28 mouse cellular contexts compared by ENCODE assay signal in genomic region chr16:39709387-39710039, GRCm38 (mm10).
DNase-seq lines count a peak whose midpoint lies in the region; ATAC-seq and TF ChIP-seq lines count a peak whose summit lies in the region.
"Had no signal": no experiment of that assay in that cellular context is flagged by ENCODE, and none has a peak within 500 bp of the region (broad histone marks: within the 10 kb centered on the region; RNA-seq: fewer than 3 reads in every experiment).

No protein-coding gene starts in this region.

- 28% methylated on average over 10 of the region's 10 CpGs for WGBS in kidney, postnatal 0 days

- no peaks in the 10 kb centered on the region for H3K9me3 ChIP-seq in kidney, postnatal 0 days (replicated peaks; ENCODE audit: low read length)
- H3K9me3 ChIP-seq: embryonic facial prominence, embryonic 15.5 days; forebrain, embryonic 10.5 days; G1E; heart, embryonic 15.5 days; hindbrain, embryonic 13.5 days had no signal

- H3K4me3 ChIP-seq in kidney, postnatal 0 days (replicated peaks; ENCODE audit: low read depth, low read length) = no peak overlapping the region
- H3K4me3 ChIP-seq: embryonic facial prominence, embryonic 15.5 days; erythroblast, embryonic 14.5 days; forebrain, embryonic 10.5 days; heart, adult 2 months; heart, embryonic 15.5 days; hindbrain, embryonic 13.5 days had no signal

- peak; percentile 68 for ATAC-seq in kidney, postnatal 0 days (replicated peaks; ENCODE audit: low FRiP score, low read depth)
- ATAC-seq: activated CD4-positive, CD25-positive, alpha-beta regulatory T cell, adult 4 months; CD4-positive, CD25-positive, alpha-beta regulatory T cell, adult 4 months; forebrain, embryonic 14.5 days; Patski had no signal

- DNase-seq in kidney, adult 11 months = peak; percentile 4
- DNase-seq in kidney, adult 18-20 months = no peak
- DNase-seq in kidney, adult 9 months = peak; percentile 21
- DNase-seq in kidney, postnatal 0 days (ENCODE audit: low spot score) = peak; percentile 65
- DNase-seq in kidney, postnatal 36 days = peak; percentile 4 to 20
- no peak for DNase-seq in urinary bladder, postnatal 4 days (ENCODE audit: low spot score in 2 of 2)
- DNase-seq in Muller cell, postnatal 12 days (ENCODE audit: inconsistent ontology term) = no peak
- DNase-seq in frontal cortex, postnatal 36 days (ENCODE audit: low spot score in 2 of 2) = no peak
- DNase-seq: adrenal gland, adult 2 months; adrenal gland, postnatal 25 days; B cell, adult 2 months; cerebellum, adult 18-20 months; cerebellum, adult 9-11 months; embryo, embryonic 11 days; gastrocnemius, postnatal 10 days; heart, adult 2 months; heart, postnatal 14 days had no signal

- H3K36me3 ChIP-seq in kidney, postnatal 0 days (ENCODE audit: insufficient read depth, low read length) = no peaks in the 10 kb centered on the region
- H3K36me3 ChIP-seq: embryonic facial prominence, embryonic 15.5 days; forebrain, embryonic 10.5 days; G1E; heart, embryonic 15.5 days; hindbrain, embryonic 13.5 days had no signal

- H3K9ac ChIP-seq in kidney, postnatal 0 days (ENCODE audit: low read depth, low read length) = no peak overlapping the region
- H3K9ac ChIP-seq: embryonic facial prominence, embryonic 15.5 days; heart, embryonic 15.5 days; hindbrain, embryonic 13.5 days had no signal

- TF ChIP-seq CTCF in kidney, postnatal 0 days (IDR thresholded peaks at IDR 0.05; ENCODE audit: low read depth) = no peak

- H3K27me3 ChIP-seq in kidney, postnatal 0 days (ENCODE audit: insufficient read depth, low read length) = no peaks in the 10 kb centered on the region
- H3K27me3 ChIP-seq: embryonic facial prominence, embryonic 15.5 days; heart, embryonic 15.5 days; hindbrain, embryonic 13.5 days had no signal

- no peak overlapping the region for H3K4me2 ChIP-seq in kidney, postnatal 0 days (ENCODE audit: low read length)
- H3K4me2 ChIP-seq: embryonic facial prominence, embryonic 15.5 days; heart, embryonic 11.5 days; heart, embryonic 15.5 days; hindbrain, embryonic 13.5 days had no signal

- no peak overlapping the region for H3K27ac ChIP-seq in kidney, postnatal 0 days
- H3K27ac ChIP-seq: embryonic facial prominence, embryonic 15.5 days; forebrain, embryonic 10.5 days; heart, adult 2 months; heart, embryonic 15.5 days; hindbrain, embryonic 13.5 days had no signal

- H3K4me1 ChIP-seq in kidney, postnatal 0 days (replicated peaks; ENCODE audit: insufficient read depth, low read length) = no peaks in the 10 kb centered on the region
- H3K4me1 ChIP-seq: embryonic facial prominence, embryonic 15.5 days; forebrain, embryonic 10.5 days; hindbrain, embryonic 13.5 days had no signal

Comparison
In these comparisons a context has a peak if more than half of its experiments do, and no peak if none do; other contexts are left out.
1. DNase-seq: peak in kidney, adult 11 months (single experiment), kidney, adult 9 months (single experiment), kidney, postnatal 0 days (single experiment) and kidney, postnatal 36 days (2 of 2); none in kidney, adult 18-20 months (single experiment), urinary bladder, postnatal 4 days (0 of 2), Muller cell, postnatal 12 days (single experiment) and frontal cortex, postnatal 36 days (0 of 2).